Mouse (Mus musculus) urinary bladder, postnatal 36 days (tissue): ENCODE results near the gene Gm10378.
"Not testable (repeated sequence)": the region's sequence is repeated elsewhere in the genome, so short reads cannot be mapped to it uniquely, and the experiment has no call there.

ENCODE experiments used
- DNase-seq, 2 experiments: peaks; one replicate each; pipeline ENCODE4 v3.0.0; 2022; ENCODE audit warnings: low spot score in 2 of 2, mixed read lengths in 1 of 2

The Gm10378 gene

GRCm38 (mm10) chr14:42655638-42656037, at the start of gene Gm10378:
Gm10378 (plus strand) TSS chr14:42655938.
- DNase-seq, result not testable (repeated sequence)

- not testable (repeated sequence) for DNase-seq
These were observed 13.9 kb upstream of the Gm10378 start, which contains the start of gene Gm3633 for GRCm38 (mm10) chr14:42641817-42642216. Gm3633 (minus strand) TSS chr14:42641917.
